Mouse (Mus musculus) 416B (cell line): ENCODE results near the gene Gm17783.
A peak's percentile ranks its signal among the peaks of the same experiment; 100 is the strongest.
"Not testable (repeated sequence)": the region's sequence is repeated elsewhere in the genome, so short reads cannot be mapped to it uniquely, and the experiment has no call there.

ENCODE experiments used
- DNase-seq: peaks from one replicate; pipeline ENCODE4 v3.0.0; 2011; ENCODE audit warnings: low read depth

Gm17783 gene

GRCm38 (mm10) chr16:45531950-45532349 is at the start of gene Gm17783:
Gm17783 (minus strand) TSS chr16:45532050.
- DNase-seq, result no peak

GRCm38 (mm10) chr16:45579883-45580282 is 48.0 kb upstream of the Gm17783 start:
- no peak for DNase-seq

- DNase-seq, result no peak
These were observed 40.5 kb upstream of the Gm17783 start for GRCm38 (mm10) chr16:45572307-45572706.

GRCm38 (mm10) chr16:45561747-45562146 is 29.9 kb upstream of the Gm17783 start:
- no peak for DNase-seq

GRCm38 (mm10) chr16:45551579-45551978 is 19.7 kb upstream of the Gm17783 start:
- DNase-seq, result no peak

DNA sequence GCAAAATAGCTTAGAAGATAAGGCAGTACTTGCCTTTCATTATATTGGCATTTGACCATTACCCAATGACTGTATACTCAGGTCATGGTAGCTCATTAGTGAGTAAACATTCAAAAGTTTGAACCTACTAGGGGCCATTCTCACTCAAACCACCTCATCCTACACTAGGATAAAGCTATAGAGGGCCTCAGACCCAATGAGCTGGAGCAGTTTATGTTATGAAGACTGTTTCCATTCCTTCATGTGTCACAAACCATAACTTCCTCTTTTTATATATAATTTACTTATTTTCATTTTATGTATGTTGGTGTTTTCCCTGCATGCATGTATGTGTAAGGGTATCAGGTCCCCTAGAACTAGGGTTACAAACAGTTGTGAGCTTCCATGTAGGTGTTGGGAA is 16.1 kb upstream of the Gm17783 start:
- peak; percentile 15 for DNase-seq

- peak; percentile 21 for DNase-seq
These were observed 12.5 kb upstream of the Gm17783 start for GRCm38 (mm10) chr16:45544341-45544740.

DNA sequence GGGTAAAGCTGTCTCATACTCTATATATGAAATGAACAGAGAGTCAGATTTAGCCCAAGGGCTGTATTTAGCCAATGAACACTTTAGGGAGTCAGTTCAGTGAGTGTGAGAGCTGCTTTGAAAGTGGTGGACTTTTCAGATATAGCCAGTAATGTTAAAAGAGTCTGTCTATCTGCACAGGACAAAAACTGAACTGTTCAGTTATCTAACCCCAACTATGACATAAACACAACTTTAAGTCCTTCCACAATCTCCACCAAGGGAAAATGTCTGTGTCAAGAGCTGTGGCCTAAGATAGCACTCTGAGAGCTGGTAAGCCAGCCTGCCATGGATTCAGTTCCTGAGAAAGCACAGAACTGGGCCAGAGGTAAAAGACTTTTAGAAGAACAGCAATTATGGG is 10.3 kb upstream of the Gm17783 start:
- no peak for DNase-seq

- not testable (repeated sequence) for DNase-seq
These were observed 6.5 kb upstream of the Gm17783 start for GRCm38 (mm10) chr16:45538342-45538741.

DNA sequence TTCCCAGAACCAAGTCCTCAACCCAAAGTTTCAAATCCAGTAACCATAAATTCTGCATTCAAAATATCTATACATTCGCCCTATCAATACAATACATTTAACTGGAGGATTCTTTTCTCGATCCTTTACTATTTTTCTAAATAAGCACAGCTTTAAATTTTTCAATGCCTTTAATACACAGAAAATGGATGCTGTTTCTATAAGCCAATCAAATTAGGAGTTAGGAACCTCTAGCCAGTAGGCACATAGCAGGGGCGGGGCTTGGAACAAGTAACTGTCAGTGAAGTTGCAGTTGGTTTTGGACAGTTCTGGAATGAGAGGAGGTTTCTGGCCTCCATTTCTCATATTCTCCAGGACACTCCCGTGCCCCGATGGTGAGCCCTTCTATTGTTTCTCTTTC is 3.2 kb upstream of the Gm17783 start, which contains the start of gene Slc9c1:
Gene Slc9c1, plus strand, starts transcription at position 301 of the 400 bp plus-strand sequence.
- DNase-seq, result no peak

- DNase-seq, result no peak
These were observed 6.3 kb downstream of the Gm17783 start for GRCm38 (mm10) chr16:45525551-45525950.

GRCm38 (mm10) chr16:45495326-45495725 is 36.5 kb downstream of the Gm17783 start:
- DNase-seq, result no peak

DNA sequence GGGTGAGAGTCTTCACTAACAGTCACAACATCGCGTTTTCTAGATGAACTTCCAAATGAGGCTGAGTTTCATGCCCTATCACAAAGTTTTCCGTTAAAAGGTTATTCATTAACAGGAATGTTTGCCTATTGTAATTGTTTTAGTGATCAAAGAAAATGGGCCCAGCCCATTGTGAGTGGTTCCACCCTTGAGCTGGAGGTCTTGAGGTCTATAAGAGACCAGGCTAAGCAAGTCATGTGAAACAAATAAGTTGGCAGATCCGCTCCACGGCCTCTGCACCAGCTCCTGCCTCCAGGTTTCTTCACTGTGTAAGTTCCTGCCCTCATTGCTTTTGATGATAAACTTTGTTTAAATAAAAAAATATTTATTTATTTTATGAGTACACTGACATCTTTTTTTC is 38.9 kb downstream of the Gm17783 start, which contains the start of gene Gm609:
Gene Gm609, minus strand, starts transcription at position 43 of the 400 bp plus-strand sequence.
- no peak for DNase-seq

DNA sequence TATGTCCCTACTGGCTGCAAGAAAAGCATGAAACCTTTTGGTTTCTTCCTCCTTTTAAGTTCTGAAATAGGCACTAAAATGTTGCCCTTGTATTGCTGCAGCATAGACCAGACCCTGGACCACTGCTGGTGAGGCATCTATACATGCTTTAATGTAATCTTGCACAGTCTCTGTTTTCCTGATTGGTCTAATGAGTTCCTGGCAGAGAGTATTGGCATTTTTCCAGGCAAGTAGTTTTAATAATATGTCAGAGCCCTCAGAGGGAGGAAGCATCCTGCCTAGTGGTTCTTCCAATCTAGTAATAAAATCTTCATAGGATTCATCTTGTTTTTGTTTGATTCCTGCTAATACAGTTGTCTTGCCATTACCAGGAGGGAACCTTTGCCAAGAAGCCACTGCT is 54.9 kb downstream of the Gm17783 start:
- DNase-seq, result no peak

DNA sequence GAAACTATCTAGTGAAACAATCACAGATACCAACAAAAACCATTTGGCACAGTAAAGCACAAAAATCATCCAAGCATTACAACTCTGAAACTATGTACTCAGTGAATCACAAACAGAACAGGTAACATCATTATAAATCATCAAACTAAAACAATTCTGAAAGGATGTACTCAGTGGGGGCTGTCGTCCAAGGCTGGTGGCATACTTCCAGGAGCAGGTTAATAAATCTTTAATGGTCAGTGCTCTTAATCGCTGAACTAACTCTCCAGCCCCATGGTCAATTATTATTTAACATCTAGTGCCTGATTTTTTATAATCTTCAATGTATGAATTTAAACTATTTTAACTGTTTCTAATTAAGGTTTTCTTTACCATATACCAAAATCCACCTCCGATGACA is 60.0 kb downstream of the Gm17783 start:
- DNase-seq, result not testable (repeated sequence)
